Mouse (Mus musculus) embryonic facial prominence, embryonic 14.5 days (tissue): Measurements from ENCODE around the gene Clstn3. TPM values are rescaled to one million over a fixed set of nuclear protein-coding genes. Genes with fewer than 3 reads are reported as not detected.
A peak's percentile ranks its signal among the peaks of the same experiment; 100 is the strongest.

ENCODE experiments used
- ATAC-seq: fragments of 200-750 bp; cut with Nextera tagmentation; 2 replicates; pipeline ENCODE4 v1.8.0; 2017; ENCODE audit warnings: low read depth, moderate number of reproducible peaks, moderate TSS enrichment
- DNase-seq: peaks from one replicate; pipeline ENCODE4 v3.0.0-alpha.2; 2015; ENCODE audit warnings: low spot score
- H3K27ac ChIP-seq: fragments of 300-500 bp; sonication (generic); replicated peaks from 2 replicates; pipeline ENCODE4 v1.5.1; 2014; ENCODE audit warnings: low read depth, mild to moderate bottlenecking, low read length, moderate library complexity
- H3K27me3 ChIP-seq: fragments of 300-500 bp; sonication (generic); replicated peaks from 2 replicates; pipeline ENCODE4 v1.6.1; 2014; ENCODE audit warnings: low read length; ENCODE audit not compliant: control insufficient read depth, insufficient read depth
- H3K36me3 ChIP-seq: fragments of 300-500 bp; sonication (generic); 2 replicates; pipeline ENCODE4 v1.6.1; 2014; ENCODE audit warnings: low read length, mixed read lengths; ENCODE audit not compliant: control insufficient read depth, insufficient read depth
- H3K4me1 ChIP-seq: fragments of 300-500 bp; sonication (generic); 2 replicates; pipeline ENCODE4 v1.6.1; 2014; ENCODE audit warnings: antibody characterized with exemption, low read length; ENCODE audit not compliant: control insufficient read depth, insufficient read depth
- H3K4me2 ChIP-seq: fragments of 300-500 bp; sonication (generic); 2 replicates; pipeline ENCODE4 v1.6.1; 2014; ENCODE audit warnings: low read depth, mild to moderate bottlenecking, low read length, moderate library complexity, mixed read lengths
- H3K4me3 ChIP-seq: fragments of 300-500 bp; sonication (generic); 2 replicates; pipeline ENCODE4 v1.5.1; 2014; ENCODE audit warnings: low read depth, mild to moderate bottlenecking, low read length
- H3K9ac ChIP-seq: fragments of 300-500 bp; sonication (generic); 2 replicates; pipeline ENCODE4 v1.6.1; 2014; ENCODE audit warnings: low read depth, mild to moderate bottlenecking, low read length, moderate library complexity, mixed read lengths
- H3K9me3 ChIP-seq: fragments of 300-500 bp; sonication (generic); 2 replicates; pipeline ENCODE4 v1.6.1; 2016; ENCODE audit warnings: low read length; ENCODE audit not compliant: control insufficient read depth
- WGBS: fragments of 180-500 bp; shearing (Covaris S2); extraction: QIAGEN DNeasy Blood & Tissue Kit; methylation state at CpG from one replicate; pipeline ENCODE4 v1.1.7; 2014; 5-methylcytosine and 5-hydroxymethylcytosine counted together
- polyA plus RNA-seq: library from polyadenylated mRNA; unstranded; fragments of >200 nt; fragmentation: Nextera tagmentation; extraction: Ambion mirVana; gene quantifications from 2 replicates; pipeline ENCODE4 v1.2.1, GENCODE M21; 2014

The Clstn3 gene
- polyA plus RNA-seq, 1 experiment from 2014 or later, result 7.7 TPM

DNA sequence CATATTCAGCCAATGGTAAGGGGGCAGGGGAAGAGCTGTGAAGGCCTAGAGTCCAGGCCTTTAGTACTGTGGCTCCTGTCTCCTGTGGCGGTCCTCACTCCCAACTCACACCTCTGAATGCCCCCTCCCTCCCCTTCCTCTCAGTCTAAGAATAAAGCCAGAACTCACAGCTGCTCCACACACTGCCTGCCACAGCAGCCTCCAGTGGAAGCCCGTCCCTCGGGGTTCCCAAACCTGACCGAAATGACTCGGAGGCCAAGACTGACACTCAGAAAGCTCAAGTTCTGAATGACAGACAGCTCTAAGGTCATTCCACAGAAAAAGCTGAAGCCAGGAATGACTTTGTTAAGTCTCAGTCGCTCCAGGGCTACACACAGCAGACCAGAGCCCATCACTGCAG, 1.1 kb upstream of the Clstn3 start:
- peak overlapping the region; percentile 76; the same call in 1 of the 2 replicates for H3K4me2 ChIP-seq
- no peaks in the 10 kb centered on the region for H3K36me3 ChIP-seq
- H3K4me3 ChIP-seq, result no peak overlapping the region
- no peaks in the 10 kb centered on the region for H3K9me3 ChIP-seq
- no peak for DNase-seq
- no peak overlapping the region for H3K27ac ChIP-seq
- WGBS, result 74% methylated on average over 6 of the region's 6 CpGs
- no peaks in the 10 kb centered on the region for H3K27me3 ChIP-seq
- no peak for ATAC-seq
- H3K4me1 ChIP-seq, result no peaks in the 10 kb centered on the region
- H3K9ac ChIP-seq, result no peak overlapping the region

DNA sequence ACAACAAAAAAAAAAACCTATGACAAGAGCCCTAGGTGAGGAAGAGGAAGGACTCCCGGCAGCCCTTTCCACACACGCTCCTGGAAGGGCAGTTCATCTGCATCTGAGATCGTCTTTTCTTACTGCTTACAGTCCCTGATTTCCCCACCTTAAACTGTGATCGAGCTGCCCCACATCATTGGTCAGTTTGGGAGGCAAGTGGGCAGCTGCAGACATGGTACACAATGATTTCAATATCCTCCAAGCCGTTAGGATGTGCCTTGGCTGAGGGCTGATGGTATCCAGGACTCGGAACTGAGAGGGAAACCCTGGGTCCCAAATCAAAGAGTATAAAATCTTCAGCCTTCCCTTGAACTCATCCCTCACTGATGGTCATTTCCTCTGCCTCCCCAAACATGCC, 705 bp upstream of the Clstn3 start:
- H3K4me3 ChIP-seq, result peak overlapping the region; percentile 47
- no peaks in the 10 kb centered on the region for H3K27me3 ChIP-seq
- ATAC-seq (no peak), DNase-seq (no peak)
- H3K36me3 ChIP-seq, result no peaks in the 10 kb centered on the region
- H3K27ac ChIP-seq, result no peak overlapping the region
- no peaks in the 10 kb centered on the region for H3K4me1 ChIP-seq
- H3K9ac ChIP-seq, result peak overlapping the region; percentile 61
- H3K4me2 ChIP-seq, result peak overlapping the region; percentile 76
- H3K9me3 ChIP-seq, result no peaks in the 10 kb centered on the region
- WGBS, result 39% methylated on average over 6 of the region's 6 CpGs

DNA sequence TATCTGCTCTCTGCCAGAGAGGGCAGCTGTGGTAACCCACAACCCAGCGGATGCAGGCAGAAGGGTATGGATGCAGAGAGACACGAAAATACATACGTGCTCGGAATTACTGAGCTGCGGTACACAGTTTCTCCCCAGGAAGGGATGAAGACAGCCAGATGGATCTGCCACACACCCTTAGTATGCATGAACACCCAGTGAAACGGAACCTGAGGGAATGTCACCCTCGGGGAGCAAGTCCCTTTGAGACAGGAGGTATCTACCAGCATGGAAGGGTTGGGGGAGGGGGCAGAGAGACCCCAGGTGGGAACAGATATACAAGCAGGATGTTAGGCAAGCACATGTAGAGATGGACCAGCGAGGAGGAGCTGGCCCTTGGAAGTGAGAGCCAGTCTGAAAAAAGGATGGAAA, 708 bp downstream of the Clstn3 start:
- WGBS, result 24% methylated on average over 8 of the region's 8 CpGs
- Histone ChIP-seq H3K27me3 (no peaks in the 10 kb centered on the region), H3K4me1 (no peaks in the 10 kb centered on the region), H3K27ac (no peak overlapping the region), H3K9me3 (no peaks in the 10 kb centered on the region), H3K4me3 (peak overlapping the region; percentile 47), H3K9ac (no peak overlapping the region), H3K4me2 (peak overlapping the region; percentile 76), H3K36me3 (no peaks in the 10 kb centered on the region)
- DNase-seq, result no peak
- no peak; the same call in 1 of the 2 replicates for ATAC-seq

DNA sequence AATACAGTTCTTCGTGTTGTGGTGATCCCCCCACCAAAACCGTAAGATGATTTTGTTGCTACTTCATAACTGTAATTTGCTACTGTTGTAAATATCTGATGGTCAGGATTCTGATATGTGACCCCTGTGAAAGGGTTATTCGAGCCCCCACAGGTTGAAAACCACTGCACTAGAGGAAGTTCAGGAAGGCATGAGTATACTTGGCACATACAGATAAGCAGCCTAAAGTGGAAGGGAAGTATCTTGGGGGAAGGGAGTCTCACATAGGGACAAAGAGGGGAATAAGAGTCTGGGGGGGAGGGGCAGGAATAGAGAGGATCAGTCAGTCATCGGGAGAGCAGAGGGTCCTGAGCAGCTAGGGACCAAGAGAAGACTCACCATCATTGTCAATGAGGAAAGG, 5.2 kb downstream of the Clstn3 start:
- Histone ChIP-seq H3K36me3 (no peaks in the 10 kb centered on the region), H3K9me3 (no peaks in the 10 kb centered on the region), H3K4me2 (no peak overlapping the region), H3K4me1 (no peaks in the 10 kb centered on the region), H3K4me3 (no peak overlapping the region), H3K27ac (no peak overlapping the region), H3K9ac (no peak overlapping the region), H3K27me3 (no peaks in the 10 kb centered on the region)
- DNase-seq (no peak), ATAC-seq (no peak)
- 85% methylated on average over 4 of the region's 4 CpGs for whole genome bisulfite sequencing

DNA sequence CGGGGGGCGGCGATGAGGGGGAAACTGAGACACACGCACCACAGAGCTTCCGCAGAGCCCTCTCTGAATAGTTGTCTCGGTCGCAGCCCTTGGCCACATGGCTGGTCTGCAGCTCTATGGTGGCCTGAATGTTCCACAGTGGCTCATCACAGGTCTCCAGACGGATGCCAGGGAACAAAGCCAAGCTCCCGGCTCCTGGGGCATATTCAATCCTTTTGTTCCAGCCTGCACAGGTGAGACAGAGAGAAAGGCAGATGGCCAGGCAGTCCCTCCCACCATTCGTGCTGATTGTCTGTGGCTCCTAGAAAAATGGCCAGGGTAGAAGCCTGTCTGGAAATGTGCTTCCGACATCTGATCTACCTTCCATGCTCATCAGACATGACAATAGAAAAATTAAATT, 6.1 kb downstream of the Clstn3 start:
- ATAC-seq, result 0 out of 2 replicates have a peak, but pooled peaks have one; percentile 24
- no peaks in the 10 kb centered on the region for H3K27me3 ChIP-seq
- no peak overlapping the region for H3K4me3 ChIP-seq

DNA sequence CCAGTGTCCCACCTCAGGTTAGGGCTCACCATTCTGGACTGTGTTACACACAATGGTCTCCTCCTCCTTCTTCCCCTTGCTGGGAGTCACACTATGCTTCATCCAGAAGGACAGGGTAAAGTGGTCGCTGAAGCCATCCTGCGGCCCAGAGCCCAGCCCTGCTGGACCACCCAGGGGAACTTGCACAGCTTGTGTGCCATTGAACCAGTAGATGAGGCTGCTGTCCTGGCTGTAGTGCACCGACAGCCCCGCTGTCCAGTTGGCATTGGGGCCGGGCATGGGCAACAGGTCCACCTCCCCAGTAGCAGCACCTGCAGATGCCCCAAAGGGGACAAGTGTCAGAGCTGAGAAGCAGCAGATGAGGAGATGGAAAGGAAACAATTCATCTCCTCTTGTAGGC, 6.8 kb downstream of the Clstn3 start:
- no peaks in the 10 kb centered on the region for H3K4me1 ChIP-seq
- 88% methylated on average over 5 of the region's 5 CpGs for WGBS

More for the DNA sequence above, 6.1 kb downstream of the Clstn3 start:
- 89% methylated on average over 11 of the region's 11 CpGs for WGBS
- Histone ChIP-seq H3K36me3 (no peaks in the 10 kb centered on the region), H3K4me1 (no peaks in the 10 kb centered on the region), H3K9me3 (no peaks in the 10 kb centered on the region), H3K9ac (no peak overlapping the region), H3K27ac (no peak overlapping the region), H3K4me2 (no peak overlapping the region)
- DNase-seq, result no peak

DNA sequence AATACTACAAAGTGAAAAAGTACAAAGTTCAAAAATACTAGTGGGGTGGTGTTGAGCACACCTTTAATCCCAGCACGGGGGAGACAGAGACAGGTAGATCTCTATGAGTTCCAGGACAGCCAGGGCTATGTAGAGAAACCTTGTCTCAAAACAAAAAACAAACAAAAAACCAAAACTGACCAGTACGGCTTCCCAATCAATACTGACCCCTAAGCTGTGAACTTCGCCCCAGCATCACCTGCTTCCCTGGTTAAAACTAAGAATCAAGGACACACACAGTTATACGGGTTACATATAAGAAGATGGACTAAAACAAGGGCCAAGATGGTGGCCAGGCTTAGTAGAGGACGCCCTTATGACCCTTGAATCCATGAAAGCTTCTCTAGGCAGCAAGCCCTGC, 8.4 kb downstream of the Clstn3 start:
- ATAC-seq (no peak), DNase-seq (no peak)
- H3K4me1 ChIP-seq, result no peaks in the 10 kb centered on the region
- no peaks in the 10 kb centered on the region for H3K36me3 ChIP-seq
- H3K4me3 ChIP-seq, result no peak overlapping the region
- no peaks in the 10 kb centered on the region for H3K27me3 ChIP-seq
- WGBS, result 89% methylated on average over 5 of the region's 5 CpGs
- H3K27ac ChIP-seq, result no peak overlapping the region
- H3K9me3 ChIP-seq, result no peaks in the 10 kb centered on the region
- no peak overlapping the region for H3K4me2 ChIP-seq
- no peak overlapping the region for H3K9ac ChIP-seq

More for the DNA sequence above, 6.8 kb downstream of the Clstn3 start:
- ATAC-seq (no peak), DNase-seq (no peak)
- Histone ChIP-seq H3K9ac (no peak overlapping the region), H3K27ac (no peak overlapping the region), H3K9me3 (no peaks in the 10 kb centered on the region), H3K4me2 (no peak overlapping the region), H3K4me3 (no peak overlapping the region), H3K27me3 (no peaks in the 10 kb centered on the region), H3K36me3 (no peaks in the 10 kb centered on the region)

DNA sequence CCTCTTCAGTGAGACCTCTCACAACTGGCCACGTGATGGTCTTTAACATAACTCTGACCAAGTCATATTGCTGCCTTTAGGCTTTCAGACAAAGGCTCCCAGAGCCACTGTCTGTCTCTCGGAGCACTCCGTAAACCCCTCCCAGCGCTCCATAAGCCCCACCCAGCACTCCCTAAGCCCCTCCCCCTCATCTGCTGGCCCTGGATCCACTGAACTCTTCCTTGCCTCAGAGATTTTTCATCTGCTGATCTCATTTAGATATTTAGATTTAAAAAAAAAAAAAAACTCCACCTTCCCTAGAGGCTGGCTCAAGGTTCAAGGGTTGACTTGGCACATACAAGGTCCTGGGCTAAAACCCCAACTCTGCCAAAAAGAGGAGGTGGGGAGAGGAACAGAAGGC, 10.8 kb downstream of the Clstn3 start:
- DNase-seq (no peak), ATAC-seq (no peak)
- no peaks in the 10 kb centered on the region for H3K4me1 ChIP-seq

DNA sequence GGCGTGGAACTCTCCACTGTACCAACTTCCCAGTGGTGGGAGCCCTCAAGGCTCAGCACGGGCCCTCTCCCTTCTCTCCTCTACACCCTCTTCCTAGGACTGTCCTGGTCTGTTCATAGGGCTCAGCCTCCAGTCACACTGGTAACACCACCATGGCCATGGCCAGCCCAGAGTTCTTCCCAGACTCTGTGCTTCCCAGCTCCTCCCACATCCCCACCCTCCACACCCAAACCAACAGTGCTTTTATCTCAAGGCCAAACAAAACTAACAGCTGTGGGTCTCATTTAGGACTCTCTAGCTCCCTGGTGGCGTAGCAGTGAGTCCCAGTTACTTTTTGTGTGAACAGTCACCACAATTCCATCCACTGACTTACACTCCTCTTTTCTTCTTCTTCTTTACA, 12.6 kb downstream of the Clstn3 start:
- Histone ChIP-seq H3K27ac (no peak overlapping the region), H3K27me3 (no peaks in the 10 kb centered on the region), H3K36me3 (no peaks in the 10 kb centered on the region), H3K9ac (no peak overlapping the region), H3K9me3 (no peaks in the 10 kb centered on the region), H3K4me1 (no peaks in the 10 kb centered on the region), H3K4me3 (no peak overlapping the region), H3K4me2 (no peak overlapping the region)
- DNase-seq (no peak), ATAC-seq (no peak)
- WGBS, result 58% methylated on average over 3 of the region's 3 CpGs

More for the DNA sequence above, 10.8 kb downstream of the Clstn3 start:
- H3K4me3 ChIP-seq, result no peak overlapping the region
- H3K9me3 ChIP-seq, result no peaks in the 10 kb centered on the region
- H3K36me3 ChIP-seq, result no peaks in the 10 kb centered on the region
- no peak overlapping the region for H3K4me2 ChIP-seq
- no peak overlapping the region for H3K27ac ChIP-seq
- no peak overlapping the region for H3K9ac ChIP-seq
- H3K27me3 ChIP-seq, result no peaks in the 10 kb centered on the region
- WGBS, result 37% methylated on average over 4 of the region's 4 CpGs
